Mouse (Mus musculus) left cerebral cortex, postnatal 10 days (tissue): ENCODE measurements around the gene Atxn2. TPM values are rescaled to one million over a fixed set of nuclear protein-coding genes. Genes with fewer than 3 reads are reported as not detected.
A peak's percentile ranks its signal among the peaks of the same experiment; 100 is the strongest.

Experiments
- DNase-seq, 2 experiments: peaks; one replicate each; pipeline ENCODE4 v3.0.0; 2021 to 2022; ENCODE audit warnings: low spot score in 2 of 2, mixed read lengths in 1 of 2; ENCODE audit errors: extremely low spot score in 1 of 2
- intact Hi-C: fragments of 180-260 bp; cut with DNase I; formaldehyde crosslinking; loops from one replicate; pipeline ENCODE4 v1.15.1; 2025
- total RNA-seq, 2 experiments: library from RNA; stranded (reverse); gene quantifications; 2 replicates each; pipeline ENCODE4 v1.2.3; 2021

Gene Atxn2
- total RNA-seq, 2 experiments from 2014 or later: 264 to 274 TPM

DNA sequence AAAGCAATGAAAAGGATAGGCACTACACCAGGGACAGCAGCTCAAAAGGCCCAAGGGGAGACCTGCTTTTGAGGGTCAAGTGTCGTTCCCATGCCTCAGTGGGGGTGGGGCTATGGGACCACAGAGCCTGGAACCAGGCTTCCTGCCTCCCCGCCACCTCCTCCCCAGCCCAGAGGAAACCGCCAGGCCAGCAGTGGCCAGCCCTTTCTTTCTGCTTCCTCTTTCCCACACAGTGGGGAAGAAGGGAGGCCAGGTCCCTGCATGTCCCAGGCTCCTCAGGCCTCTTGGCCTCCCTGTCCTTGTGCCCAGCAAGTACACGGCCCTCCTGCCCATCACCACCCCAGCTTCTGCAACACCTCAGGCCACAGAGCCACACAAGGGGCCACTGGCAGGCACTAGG lies 113.0 kb downstream of the Atxn2 start:
- peak in 1 of 2 experiments; percentile 83 for DNase-seq
- intact Hi-C loops: no loop called here

DNA sequence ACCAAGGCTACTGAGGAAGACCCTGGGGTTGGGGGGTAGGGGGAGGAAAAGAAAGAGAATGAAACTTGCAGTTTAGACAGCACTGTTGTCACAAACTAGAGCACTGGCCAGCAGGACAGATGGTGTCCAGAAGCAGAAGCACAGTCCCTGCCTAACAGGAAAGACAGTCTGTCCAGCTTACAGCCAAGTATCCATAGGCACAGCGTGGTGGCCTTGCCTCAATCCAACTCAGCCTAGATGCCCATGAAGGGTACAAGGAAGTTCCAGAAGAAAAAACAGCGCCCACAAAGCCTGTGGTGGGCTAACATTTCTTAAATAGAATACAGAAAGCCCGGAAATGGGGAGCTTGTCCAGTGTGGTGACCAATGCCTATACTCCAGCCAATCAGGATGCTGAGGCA lies 114.5 kb downstream of the Atxn2 start:
- DNase-seq: no peak
- intact Hi-C loops: no loop called here

DNA sequence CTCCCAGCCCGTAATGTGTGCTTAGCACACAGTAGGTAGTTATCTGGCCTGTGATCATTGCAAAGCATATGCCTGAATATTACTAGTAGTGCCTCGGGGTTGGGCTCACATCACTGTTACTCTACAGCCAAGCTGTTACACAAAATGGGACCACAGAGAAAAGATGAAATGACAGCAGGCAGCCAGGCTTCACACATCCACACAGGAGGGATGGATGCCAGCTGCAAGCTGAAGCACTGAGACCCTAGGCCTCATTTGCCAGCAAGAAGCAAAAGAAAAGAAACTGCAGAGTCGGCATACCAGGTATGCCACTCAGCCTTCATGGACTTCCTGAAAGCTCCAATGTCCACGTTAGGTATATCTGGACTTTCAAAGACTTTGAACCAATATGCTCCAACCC lies 116.7 kb downstream of the Atxn2 start:
- DNase-seq: no peak
- intact Hi-C loops: no loop called here

DNA sequence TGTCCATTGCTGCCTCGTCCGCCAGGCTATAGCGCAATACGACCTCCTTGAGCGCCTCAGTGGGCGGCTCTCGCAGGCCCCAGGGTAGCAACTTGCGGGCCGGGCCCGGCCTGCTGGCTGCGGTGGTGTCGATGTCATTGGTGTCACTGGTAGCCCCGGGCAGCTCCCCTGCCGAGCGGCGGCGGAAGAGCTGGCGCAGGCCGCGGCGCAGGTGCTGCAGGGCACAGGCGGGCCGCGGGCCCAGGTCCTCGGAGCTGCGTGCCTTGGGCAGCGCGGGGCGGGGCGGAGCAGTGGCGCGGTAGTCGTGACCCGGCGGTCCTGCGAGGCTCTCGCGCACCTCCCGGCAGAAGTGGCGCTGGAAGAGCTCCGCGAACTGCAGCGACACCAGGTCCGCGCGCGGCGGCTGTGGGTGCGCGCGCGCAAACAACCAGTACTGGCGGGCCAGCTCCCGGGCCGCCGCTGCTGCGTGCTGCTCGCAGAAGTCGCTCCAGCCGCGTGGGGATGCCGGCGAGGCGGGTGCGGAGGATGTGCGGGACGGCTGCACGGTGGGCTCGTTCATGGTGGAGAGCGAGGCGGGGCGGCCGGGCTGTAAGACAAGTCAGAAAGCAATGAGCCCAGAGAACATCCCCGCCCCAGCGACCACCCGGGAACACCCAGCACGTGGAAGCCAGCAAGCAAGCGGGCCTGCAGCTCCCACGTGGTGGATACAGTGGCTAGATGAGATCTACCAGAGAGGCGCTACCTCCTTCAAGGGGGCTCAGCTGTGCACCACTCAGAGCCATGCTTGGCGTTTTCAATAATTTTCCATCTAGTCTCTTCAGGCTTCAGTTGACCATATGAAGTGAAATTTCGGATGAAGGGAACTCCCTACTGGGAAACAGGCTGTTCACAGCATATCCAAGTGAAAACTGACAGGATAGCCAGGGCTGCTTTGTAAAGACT lies 117.6 kb downstream of the Atxn2 start:
- DNase-seq: peak in 1 of 2 experiments; percentile 59
- intact Hi-C loops: no loop called here

DNA sequence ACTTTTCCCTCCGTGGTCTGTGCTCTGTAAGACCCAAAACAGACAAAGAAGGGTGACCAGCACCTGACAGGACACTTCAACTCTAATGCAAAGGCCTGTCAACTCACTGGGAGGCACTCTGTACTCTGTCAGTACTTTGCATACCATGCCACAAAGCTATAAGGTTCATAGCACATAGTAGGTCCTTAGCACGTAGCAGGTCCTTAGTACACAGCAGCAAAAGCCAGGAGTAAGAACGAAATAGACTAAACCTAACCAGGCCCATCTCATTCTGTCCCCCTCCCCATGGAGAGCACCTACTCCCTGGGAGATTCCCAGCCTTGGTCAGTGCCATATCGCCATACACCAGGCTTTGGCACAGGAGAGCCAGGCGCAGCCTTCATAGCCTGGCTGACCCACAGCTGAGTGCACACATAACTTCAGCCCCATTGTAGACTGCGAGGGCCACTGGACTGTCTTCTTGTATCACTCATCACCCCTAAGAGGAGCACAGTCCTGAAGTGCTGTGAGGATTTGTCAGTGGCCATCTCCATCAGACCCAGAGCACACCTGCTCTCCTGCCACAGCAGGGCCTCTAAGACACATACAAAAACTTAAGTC lies 120.0 kb downstream of the Atxn2 start:
- no peak for DNase-seq
- intact Hi-C loops: no loop called here

DNA sequence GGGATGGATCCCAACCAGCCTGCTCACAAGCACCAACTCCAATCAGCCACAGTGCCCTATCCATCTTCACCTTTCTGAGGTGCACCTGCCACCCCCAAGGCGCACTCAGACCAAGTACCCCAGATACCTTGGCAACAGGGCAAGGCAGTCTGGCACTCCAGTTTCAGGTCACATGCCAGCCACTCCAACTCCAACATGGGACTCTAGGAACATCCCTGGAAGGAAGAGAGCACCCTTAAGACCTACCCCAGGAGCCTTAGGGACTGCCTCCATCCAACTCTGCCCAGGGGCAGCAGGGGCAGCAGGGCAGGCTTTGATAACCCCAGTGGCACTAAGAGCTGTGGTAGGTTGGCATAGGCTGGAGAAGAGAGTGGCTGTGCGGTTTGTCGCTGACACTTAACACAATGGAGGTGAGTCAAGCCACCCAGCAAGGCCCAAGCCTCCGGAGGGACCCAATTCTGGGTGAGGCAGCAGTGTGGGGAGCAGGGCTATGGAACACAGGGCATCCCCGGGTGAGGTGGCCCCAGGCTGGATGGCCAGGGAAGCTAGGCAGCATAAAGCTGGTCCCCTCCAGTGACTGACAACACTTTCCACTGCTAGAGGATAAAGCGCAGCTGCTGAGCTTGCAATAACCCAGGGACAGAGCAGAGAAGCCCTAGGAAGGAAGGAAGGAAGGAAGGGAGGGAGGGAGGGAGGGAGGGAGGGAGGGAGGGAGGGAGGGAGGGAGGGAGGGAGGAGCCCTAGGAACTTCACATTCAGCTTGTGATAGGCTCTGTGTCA lies 121.4 kb downstream of the Atxn2 start:
- intact Hi-C loops: no loop called here
- no peak for DNase-seq

DNA sequence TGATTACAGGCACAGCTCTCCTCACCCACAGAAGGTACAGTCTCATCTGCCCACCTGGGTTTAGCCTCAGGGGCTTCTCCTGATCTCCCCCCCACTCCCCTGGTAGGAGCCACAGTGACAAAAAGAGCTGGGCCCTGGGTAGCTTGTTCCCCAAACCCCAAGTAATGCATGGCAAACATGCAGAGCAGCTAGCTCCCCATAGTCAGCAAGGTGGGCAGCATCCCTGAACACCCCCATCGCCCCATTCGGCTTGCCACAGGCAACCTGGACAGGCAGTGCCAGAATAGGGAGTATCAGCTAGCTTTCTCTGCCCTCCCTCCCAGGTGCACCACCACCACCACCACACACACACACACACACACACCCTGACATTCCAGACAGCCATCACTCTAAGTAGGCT lies 122.0 kb downstream of the Atxn2 start:
- DNase-seq: no peak
- intact Hi-C loops: no loop called here

DNA sequence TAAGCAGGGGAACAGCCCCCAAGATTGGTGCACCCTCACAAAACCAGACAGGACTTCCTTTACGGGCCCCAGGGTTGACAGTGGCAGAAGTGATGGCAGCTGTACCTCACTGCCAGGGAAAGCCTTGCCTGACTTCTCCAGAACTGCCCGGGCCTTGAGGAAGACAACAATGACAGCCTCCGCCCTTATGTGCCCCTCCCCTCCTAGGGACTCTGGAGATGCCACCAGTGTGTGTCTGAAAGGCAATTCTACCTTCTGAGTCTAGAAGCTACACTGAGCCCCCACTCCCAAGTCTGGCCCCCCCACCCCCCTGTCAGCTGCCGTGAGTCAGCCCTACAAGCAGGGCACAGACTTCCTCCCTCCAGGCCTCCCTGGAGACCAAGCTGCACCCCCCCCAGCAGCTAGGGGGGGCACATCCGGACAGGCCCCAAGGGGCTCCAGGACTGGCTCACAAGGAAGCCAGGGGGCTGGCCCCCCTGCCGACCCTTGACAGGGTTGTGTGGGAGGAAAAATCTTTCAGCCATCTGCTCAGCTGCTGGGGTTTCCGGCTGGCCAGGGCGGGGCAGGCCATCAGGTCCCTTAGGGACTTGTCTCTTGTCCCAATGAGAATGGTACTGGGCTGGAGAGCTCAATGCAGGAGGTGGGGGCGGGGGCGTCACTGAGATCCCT lies 122.6 kb downstream of the Atxn2 start:
- intact Hi-C loops: no loop called here

DNA sequence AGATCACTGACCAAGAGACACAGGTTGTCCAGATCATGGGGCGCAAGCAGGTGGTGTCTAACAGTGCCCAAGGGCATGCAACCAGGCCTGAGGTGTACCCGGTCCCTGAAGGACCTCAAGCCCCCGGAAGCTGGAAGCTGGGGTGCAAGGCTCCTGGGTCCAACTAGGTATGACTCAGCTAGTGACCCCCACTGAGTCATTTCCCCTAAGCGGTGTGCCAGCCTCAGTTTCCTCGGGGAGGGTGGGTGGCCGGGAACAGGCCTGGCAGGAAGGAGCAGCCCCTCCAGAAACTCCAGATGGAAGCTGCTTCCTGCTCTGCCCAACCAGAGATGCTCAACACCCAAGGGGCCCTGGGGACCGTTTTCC lies 123.1 kb downstream of the Atxn2 start:
- no peak for DNase-seq
- intact Hi-C loops: no loop called here

More for the DNA sequence above, 122.6 kb downstream of the Atxn2 start:
- DNase-seq: peak in 1 of 2 experiments; percentile 85

DNA sequence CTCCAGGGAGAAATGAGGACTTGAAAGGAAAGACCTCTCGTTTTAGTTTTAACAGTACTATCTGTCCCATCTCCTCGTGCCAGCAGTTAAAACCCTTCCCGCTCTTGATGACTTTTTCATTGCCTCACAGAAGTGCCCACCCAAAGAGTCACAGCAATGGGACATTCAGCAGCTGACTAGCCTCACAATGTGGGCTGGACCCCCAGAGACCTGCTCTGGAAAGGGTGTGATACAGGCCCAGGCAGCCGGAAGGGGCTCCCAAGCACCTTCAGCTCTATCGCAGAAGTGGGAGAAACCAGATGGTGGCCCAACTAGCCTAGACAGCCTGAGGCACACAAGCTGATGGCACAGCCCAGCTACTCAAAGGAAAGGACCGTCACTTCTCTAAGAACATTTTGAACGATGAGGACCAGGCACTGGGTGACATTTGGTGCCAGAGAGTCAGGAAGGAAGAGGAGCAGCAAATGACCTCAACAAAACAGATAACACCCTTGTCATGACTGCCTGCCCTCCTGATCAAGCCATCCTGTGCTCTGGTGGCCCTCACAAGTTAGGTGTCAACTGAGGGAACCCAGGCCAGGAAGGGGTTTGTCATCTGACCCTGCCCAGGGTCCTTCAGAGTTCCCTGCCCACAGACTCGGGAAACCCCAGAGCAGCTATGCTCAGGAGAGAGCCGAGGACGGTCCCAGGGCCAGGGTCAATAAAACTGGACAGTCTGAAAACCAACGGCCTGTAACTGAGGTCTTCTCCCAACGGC lies 124.0 kb downstream of the Atxn2 start:
- intact Hi-C loops: no loop called here

DNA sequence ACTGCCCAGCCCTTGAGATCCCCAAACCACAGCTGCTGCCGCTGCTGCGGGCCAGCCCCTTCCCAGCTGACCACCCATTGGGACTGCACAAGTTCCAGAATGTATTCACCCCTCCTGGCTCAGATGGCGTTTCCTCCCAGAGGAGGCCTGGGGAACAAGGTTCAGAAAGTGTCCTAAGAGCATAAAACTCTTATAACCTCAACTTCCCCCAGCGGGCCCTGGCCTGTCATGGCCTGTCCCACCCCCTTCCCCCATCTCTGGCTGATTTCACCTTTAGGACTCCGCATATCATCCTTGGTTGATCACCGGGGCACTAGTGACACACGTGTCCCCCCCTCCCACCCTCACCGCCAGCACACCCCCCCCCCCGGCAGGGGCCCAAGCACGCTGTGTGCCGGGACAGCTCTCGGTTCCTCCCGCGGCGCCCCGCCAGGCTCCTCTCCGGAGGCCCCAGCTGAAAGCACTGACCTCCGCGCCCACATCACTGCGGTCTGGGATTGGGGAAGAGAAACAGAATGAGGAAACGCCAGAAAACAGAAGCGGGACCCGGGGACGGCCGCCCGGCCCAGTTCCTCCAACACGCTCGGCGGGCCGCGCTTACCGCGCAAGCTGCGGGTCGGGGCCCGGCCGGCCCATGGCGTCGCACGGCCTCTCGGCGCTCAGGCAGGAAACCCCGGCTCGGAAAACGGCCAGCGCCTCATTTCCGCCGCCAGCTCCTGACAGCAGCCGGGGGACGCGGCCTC lies 125.0 kb downstream of the Atxn2 start:
- DNase-seq: no peak
- intact Hi-C loops: no loop called here

More for the DNA sequence above, 124.0 kb downstream of the Atxn2 start:
- DNase-seq: no peak

DNA sequence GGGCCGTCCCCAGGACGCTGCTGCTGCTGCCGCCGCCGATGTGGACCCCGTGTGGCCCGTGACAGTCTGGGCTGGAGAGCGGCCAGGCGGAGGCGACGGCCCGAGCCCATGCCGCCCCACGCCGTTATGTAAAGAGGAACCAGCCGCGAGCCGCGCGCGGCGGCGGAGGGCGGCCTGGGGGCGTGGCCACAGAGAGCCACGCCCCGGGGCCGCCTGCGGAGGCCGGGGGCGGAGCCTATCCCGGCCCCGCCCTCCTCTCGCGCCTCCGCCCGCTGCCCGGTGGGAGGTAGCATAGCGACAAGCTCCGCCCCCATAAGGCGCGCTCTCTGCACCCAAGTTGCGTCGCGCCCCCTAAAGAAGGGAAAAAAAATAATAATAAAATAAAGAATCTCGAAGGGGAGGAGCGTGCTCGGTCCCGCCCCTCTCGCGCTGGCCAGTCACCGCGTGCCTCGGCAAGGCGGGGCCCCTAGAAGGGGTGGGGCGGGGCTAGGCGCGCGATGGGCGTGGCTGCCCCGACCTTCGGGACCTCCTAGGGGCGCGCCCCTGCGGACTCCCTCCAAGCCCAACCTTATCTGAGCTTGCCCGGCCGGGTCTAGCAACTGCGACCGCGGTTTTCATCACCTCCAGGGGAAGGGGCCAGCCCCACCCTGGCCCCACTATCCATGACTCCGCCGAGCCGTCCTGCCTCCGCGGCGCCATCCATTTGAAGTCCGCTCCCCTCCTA lies 125.7 kb downstream of the Atxn2 start:
- DNase-seq: peak; percentile 68 to 92
- intact Hi-C loops: no loop called here

DNA sequence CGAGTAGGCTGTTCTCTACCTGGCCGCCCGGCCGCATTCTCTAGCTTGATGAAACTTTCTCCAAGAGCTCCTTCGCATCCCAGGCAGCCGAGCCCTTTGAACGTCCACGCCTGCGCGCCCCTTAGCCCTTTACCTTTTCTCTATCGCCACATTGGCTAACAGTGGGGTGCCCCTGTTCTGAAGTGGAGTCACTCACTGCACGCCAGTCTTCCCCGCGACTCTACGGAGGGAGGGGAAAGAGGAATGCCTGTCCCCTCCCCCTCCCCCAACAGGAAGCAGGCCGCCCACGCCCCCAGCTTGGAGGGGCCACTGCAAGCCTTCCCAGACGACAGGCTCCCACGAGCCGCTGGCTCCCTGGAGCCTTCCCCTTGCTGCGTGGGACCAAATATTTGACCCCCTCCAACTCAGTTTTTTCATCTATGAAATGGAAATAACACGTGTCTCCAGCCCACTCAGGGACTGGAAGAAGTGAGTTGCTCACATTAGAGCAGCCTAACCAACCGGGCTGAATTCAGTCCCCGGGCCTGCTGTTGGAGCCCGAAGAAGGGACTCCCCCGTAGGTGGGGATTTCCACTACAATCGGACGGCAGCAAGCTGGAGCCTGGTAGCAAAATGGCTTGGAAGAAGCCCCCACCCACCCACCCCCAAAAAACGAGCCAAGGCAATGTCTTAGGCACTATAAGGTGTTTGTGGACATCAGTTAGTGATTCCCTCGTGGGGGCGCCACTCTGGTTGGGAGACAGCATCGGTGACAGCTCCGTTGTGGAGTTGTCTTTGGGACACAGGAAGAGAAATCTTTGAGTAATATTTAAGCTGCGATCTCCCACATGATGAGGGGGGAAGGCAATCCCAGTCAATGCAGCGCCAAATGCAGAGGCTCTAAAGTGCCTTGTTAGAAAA lies 126.6 kb downstream of the Atxn2 start, which contains the start of gene Sh2b3:
TSS of gene Sh2b3 (minus strand) at position 206 of the 900 bp plus-strand sequence.
- intact Hi-C loops: no loop called here
- peak in 1 of 2 experiments; percentile 82 for DNase-seq

DNA sequence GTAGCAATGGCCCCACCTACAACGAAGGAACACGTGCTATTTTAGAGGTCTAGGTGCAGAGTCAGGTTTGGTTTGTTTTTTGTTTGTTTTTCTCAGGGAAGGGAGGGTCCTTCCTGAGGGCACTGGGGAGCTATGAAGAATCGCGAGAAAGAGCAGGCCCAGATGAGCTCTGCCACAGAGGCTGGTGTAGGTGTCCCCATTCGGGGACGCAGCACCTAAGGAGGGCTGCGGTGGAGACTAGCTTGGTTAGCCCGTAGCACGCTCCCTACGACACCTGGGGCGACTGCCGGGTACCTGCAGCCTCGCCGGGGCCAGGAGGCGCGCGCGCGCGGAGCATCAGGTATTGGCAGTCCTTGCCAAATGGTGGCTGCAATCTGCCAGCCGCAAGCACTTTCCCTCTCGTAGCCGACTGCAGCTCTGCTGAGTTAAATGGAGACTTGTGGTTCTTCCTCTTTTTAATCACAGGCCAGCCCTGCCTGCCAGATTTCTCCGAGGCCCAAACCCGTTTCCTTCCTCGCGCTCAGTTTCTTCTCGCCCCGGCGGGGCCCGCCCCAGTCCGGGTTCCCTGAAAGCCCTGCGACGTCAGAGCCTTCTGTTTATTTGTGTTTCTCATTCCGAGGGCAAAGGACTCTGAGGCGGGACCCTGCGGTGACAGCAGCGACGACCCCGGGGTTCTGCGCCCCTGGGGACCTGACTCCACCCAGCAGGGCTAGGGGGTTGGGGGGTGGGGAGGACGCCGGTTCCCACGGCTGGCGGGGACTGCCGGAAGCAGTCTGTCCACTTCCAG lies 127.4 kb downstream of the Atxn2 start:
- DNase-seq: peak in 1 of 2 experiments; percentile 83
- intact Hi-C loops: no loop called here

DNA sequence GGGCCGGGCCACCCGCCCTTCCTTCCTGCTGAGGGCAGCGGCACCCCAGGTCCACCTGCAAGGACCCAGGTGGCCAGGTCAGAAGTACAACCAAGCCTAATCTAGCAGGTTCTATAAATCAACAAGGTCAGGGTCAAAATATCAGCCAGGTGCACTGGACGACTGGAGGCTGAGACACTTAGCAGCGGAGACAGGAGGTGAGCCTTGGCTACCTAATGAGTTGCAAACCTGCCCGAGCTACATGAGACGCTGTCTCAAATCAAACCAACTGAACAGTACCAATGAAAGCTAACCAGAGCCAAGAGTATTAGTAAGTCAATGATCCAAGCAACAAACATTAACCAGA lies 128.0 kb downstream of the Atxn2 start:
- intact Hi-C loops: no loop called here
- no peak for DNase-seq
